Mouse (Mus musculus) stomach, adult 2 months (tissue): ENCODE data around the gene F2r. TPM values are rescaled to one million over a fixed set of nuclear protein-coding genes. Genes with fewer than 3 reads are reported as not detected.

Experiments
- polyA plus RNA-seq: library from polyadenylated mRNA; depleted of rRNA; stranded (reverse); fragments of >200 nt; gene quantifications from 2 replicates; pipeline ENCODE4 v1.2.3, GENCODE M21; 2012; rRNA removed

F2r gene
- polyA plus RNA-seq: 7.2 and 8.9 TPM in 2 replicates

DNA sequence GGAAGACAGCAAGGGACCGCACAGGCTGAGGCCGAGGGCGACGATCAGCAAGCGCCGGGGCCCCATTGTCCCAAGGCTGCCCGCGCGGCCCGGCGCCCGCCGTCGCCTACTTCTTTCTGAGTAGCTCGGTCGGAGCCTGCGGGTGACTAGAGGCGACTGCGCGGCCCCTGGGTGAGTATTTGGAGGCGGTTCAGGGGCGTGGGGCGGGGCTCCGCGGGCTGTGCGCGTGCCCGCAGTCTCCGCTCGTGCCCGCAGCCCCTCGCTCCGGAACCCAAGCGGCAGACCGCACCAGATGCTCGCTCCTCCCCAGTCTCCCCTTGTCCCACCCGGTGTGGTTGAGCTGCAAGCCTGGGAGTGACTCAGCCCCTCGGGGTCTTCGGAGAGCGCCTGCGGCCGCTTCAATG, at the start of gene F2r:
Gene F2r (minus strand): TSS at position 179 of the 404 bp plus-strand sequence.

Other genes with a start within 250 kb of the F2r start
- 6.1 and 10.1 TPM in 2 replicates for gene Aggf1, start 243.1 kb downstream of the F2r start, polyA plus RNA-seq
- gene Crhbp, start 173.6 kb downstream of the F2r start, polyA plus RNA-seq: not detected in 2 replicates
- not detected in 2 replicates for gene S100z, start 139.8 kb downstream of the F2r start, polyA plus RNA-seq
- gene F2rl1, start 93.3 kb downstream of the F2r start, polyA plus RNA-seq: 9.7 and 11.6 TPM in 2 replicates
- 0.08 and 0.14 TPM in 2 replicates for gene F2rl2, start 78.4 kb upstream of the F2r start, polyA plus RNA-seq